Mouse (Mus musculus): ENCODE results near the gene Gm42906.

GRCm38 (mm10) chr5:151199235-151199634 is 228.7 kb downstream of the Gm42906 start:
- TF ChIP-seq EP300 (optimal IDR thresholded peaks at IDR 0.05) = no peak
- no peak for TF ChIP-seq CTCF (IDR thresholded peaks at IDR 0.05; ENCODE audit: low read depth)

All from stomach, postnatal 0 days (tissue).